Mouse (Mus musculus): ENCODE results near the gene Cbx7. TPM values are rescaled to one million over a fixed set of nuclear protein-coding genes. Genes with fewer than 3 reads are reported as not detected.

Gene Cbx7
- polyA plus RNA-seq, 1 experiment from 2014 or later: 0.97 TPM

DNA sequence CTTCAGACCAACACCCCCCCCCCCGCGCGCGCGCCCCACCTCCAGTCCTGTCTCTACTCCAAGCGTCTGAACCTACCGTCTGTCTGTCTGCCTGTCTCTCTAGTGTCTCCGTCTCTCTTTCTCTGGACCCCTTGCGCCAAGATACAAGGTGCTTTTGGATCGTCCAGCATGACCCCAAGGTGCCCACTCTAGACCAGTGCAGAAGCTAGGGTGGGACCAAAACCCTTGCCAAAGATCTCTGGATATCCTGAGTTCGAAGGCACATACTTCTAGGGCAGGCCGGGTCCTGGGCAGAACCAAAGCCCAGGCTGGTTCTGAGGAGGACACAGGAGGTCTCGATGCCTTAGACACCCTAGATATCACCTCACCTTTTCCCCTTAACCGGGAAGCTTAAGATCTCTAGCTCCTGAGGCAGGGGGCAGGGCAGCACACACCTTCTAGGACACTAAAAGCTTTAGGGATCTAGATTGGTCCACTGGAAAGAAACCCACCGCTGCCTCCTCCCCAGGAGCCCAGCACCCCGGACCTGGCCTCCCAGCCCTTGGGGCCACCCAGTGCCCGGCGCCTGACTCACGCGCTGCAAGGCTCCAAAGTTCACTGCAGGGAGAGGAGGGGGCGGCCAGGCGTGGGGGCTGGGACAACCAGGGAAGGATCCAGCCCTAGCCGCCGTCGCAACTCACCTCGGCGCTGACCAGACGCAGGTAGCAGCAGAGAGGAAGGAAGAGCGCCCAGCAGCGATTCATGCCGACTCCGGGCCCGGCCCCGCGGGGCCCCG is 42.5 kb upstream of the Cbx7 start:
- Histone ChIP-seq H3K36me3 (ENCODE audit: control insufficient read depth, insufficient read depth, low read length) (no peaks in the 10 kb centered on the region), H3K9ac (ENCODE audit: low read length) (peak overlapping the region; percentile 61), H3K27ac (replicated peaks; ENCODE audit: low read depth, low read length) (no peak overlapping the region), H3K27me3 (ENCODE audit: control insufficient read depth, insufficient read depth, low read length) (peaks cover 79% of the 10 kb centered on the region), H3K4me2 (ENCODE audit: low read depth, severe bottlenecking) (peak overlapping the region; percentile 88), H3K4me1 (ENCODE audit: control insufficient read depth, insufficient read depth, low read length) (peaks cover 18% of the 10 kb centered on the region), H3K9me3 (ENCODE audit: control insufficient read depth, low read length) (no peaks in the 10 kb centered on the region), H3K4me3 (ENCODE audit: low read depth, low read length) (peak overlapping the region; percentile 55)
- 2% methylated on average over 35 of the region's 36 CpGs for WGBS
- DNase-seq (ENCODE audit: low spot score) (peak; percentile 43), ATAC-seq (ENCODE audit: insufficient number of reproducible peaks, low FRiP score, low TSS enrichment, low read depth) (no peak)

DNA sequence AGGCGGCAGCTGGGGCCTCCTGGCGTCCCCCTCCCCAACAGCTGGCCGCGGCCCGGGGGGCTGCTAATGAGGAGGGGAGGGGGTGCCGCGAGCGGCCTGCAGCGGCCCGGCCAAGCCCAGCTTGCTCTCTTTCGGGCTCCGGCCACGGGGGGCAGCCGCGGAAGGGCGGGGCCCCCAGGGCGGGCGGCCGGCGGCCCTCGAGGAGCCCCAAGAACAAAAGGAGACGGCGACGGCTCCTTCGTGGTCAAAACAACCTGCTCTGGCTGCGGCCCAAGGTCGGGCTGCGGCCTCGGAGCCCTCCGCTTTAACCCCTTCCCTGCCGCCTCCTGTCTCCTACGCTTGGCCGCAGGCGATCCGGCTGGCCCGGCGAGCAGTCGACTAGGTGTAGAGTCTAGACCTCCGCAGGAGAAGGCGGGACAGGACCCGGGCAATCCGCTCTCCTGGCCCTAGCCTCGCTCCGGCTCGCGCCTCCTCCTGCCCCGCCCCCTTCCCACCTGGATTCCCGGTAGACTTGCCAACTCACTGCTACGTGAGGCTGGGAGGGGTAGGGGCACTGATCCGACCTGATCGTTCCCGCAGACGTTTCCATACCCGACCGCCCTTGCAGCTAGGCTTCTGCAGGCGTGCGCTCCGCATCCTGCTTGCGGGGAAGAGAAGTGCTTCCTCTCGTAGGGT is 41.7 kb upstream of the Cbx7 start:
- peaks cover 18% of the 10 kb centered on the region for H3K4me1 ChIP-seq (ENCODE audit: control insufficient read depth, insufficient read depth, low read length)
- under 1% methylated on average over 58 of the region's 60 CpGs for WGBS

DNA sequence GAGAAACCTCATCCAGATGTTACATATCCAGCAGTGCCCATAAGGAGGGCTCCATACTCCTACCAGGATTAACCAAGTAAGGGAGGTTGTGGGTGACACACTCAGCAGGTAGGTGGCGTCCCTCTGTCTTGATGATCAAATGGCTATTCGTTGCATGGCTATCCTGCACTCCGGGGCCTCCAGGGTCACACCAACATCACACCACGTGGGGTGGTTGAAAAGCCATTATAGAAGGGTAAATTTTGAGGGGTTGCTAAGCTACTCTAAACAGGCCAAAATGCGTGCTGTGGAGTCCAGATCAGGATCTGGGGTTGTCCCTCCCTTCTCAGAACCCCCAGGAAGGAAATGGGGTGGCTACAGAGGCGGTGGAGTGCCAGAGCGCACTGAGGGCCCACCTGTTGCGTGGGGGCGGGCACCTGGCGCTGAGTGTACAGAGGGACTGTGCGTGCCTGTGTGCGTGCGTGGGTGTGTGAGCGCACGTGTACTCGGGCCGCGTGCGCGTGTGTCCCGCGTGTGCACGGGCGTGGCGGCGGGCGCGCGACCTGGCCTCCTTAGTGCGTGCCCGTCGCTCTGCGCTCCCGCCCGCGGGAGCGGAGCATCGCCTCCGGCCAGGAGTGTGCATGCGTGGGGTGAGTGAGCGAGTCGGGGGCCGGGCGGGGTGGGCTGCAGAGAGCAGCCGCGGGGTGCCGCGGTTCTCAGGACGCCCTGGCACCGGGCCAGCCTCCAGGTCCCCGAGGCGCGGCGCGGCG is 41.0 kb upstream of the Cbx7 start:
- H3K4me1 ChIP-seq (ENCODE audit: control insufficient read depth, insufficient read depth, low read length): peaks cover 18% of the 10 kb centered on the region

More for the DNA sequence above, 41.7 kb upstream of the Cbx7 start:
- DNase-seq (ENCODE audit: low spot score) (peak; percentile 79), ATAC-seq (ENCODE audit: insufficient number of reproducible peaks, low FRiP score, low TSS enrichment, low read depth) (peak; percentile 69)
- Histone ChIP-seq H3K4me2 (ENCODE audit: low read depth, severe bottlenecking) (peak overlapping the region; percentile 88), H3K36me3 (ENCODE audit: control insufficient read depth, insufficient read depth, low read length) (no peaks in the 10 kb centered on the region), H3K9me3 (ENCODE audit: control insufficient read depth, low read length) (no peaks in the 10 kb centered on the region), H3K4me3 (ENCODE audit: low read depth, low read length) (peak overlapping the region; percentile 55), H3K27ac (replicated peaks; ENCODE audit: low read depth, low read length) (no peak overlapping the region), H3K27me3 (ENCODE audit: control insufficient read depth, insufficient read depth, low read length) (peaks cover 79% of the 10 kb centered on the region), H3K9ac (ENCODE audit: low read length) (peak overlapping the region; percentile 61)

DNA sequence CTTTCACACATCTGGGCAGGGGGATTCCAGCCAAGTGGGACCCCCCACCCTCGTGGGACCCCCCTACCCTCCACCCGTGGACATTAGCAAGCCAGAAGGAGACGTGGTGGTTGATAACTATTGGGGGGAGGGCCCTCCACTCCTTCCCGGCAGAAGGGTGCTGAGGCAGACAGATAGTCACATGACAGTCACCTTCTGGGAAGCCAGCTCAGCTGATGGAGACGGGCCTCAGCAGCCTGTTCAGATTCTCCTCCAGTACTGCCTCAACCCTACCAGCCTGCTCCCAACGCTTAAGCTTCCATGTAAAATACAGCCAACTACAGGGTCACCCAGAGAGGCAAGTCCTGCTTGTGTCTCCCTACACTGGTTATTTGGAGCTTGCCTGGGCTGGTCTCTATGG is 40.3 kb upstream of the Cbx7 start:
- no peak overlapping the region; the same call in 1 of the 2 replicates for H3K4me2 ChIP-seq (ENCODE audit: low read depth, severe bottlenecking)
- H3K27ac ChIP-seq (replicated peaks; ENCODE audit: low read depth, low read length): no peak overlapping the region
- no peak overlapping the region for H3K9ac ChIP-seq (ENCODE audit: low read length)
- H3K9me3 ChIP-seq (ENCODE audit: control insufficient read depth, low read length): no peaks in the 10 kb centered on the region
- ATAC-seq (ENCODE audit: insufficient number of reproducible peaks, low FRiP score, low TSS enrichment, low read depth) (no peak), DNase-seq (ENCODE audit: low spot score) (no peak)
- peaks cover 18% of the 10 kb centered on the region for H3K4me1 ChIP-seq (ENCODE audit: control insufficient read depth, insufficient read depth, low read length)
- WGBS: 25% methylated on average over 6 of the region's 6 CpGs
- H3K27me3 ChIP-seq (ENCODE audit: control insufficient read depth, insufficient read depth, low read length): peaks cover 71% of the 10 kb centered on the region
- H3K4me3 ChIP-seq (ENCODE audit: low read depth, low read length): 0 out of 2 replicates have a peak overlapping the region, but pooled peaks have one; percentile 1
- H3K36me3 ChIP-seq (ENCODE audit: control insufficient read depth, insufficient read depth, low read length): no peaks in the 10 kb centered on the region

More for the DNA sequence above, 41.0 kb upstream of the Cbx7 start:
- peak; percentile 44; the same call in 1 of the 2 replicates for ATAC-seq (ENCODE audit: insufficient number of reproducible peaks, low FRiP score, low TSS enrichment, low read depth)
- Histone ChIP-seq H3K9me3 (ENCODE audit: control insufficient read depth, low read length) (no peaks in the 10 kb centered on the region), H3K36me3 (ENCODE audit: control insufficient read depth, insufficient read depth, low read length) (no peaks in the 10 kb centered on the region), H3K4me3 (ENCODE audit: low read depth, low read length) (peak overlapping the region; percentile 55), H3K27me3 (ENCODE audit: control insufficient read depth, insufficient read depth, low read length) (peaks cover 78% of the 10 kb centered on the region), H3K4me2 (ENCODE audit: low read depth, severe bottlenecking) (peak overlapping the region; percentile 88), H3K27ac (replicated peaks; ENCODE audit: low read depth, low read length) (no peak overlapping the region), H3K9ac (ENCODE audit: low read length) (peak overlapping the region; percentile 61)
- WGBS: under 1% methylated on average over 40 of the region's 56 CpGs
- peak; percentile 47 for DNase-seq (ENCODE audit: low spot score)

DNA sequence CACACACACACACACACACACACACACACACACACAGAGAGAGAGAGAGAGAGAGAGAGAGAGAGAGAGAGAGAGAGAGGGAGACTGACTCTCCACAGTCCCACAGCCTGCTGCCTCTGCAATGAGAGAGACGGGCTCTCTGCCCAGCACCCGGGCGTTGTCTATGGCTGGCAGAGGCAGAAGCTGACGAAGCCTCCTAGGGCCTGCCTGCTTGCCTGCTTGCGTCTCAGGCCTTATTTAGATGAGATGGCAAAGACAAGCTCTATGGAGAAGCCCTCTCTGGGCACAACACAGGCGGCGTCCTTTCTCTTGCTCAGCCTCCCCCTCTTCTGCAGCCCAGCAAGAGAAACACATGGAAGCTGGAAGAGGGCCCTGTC is 39.3 kb upstream of the Cbx7 start:
- no peak for DNase-seq (ENCODE audit: low spot score)
- peaks cover 61% of the 10 kb centered on the region for H3K27me3 ChIP-seq (ENCODE audit: control insufficient read depth, insufficient read depth, low read length)
- H3K4me1 ChIP-seq (ENCODE audit: control insufficient read depth, insufficient read depth, low read length): peaks cover 18% of the 10 kb centered on the region
- H3K4me2 ChIP-seq (ENCODE audit: low read depth, severe bottlenecking): no peak overlapping the region
- H3K4me3 ChIP-seq (ENCODE audit: low read depth, low read length): no peak overlapping the region
- H3K36me3 ChIP-seq (ENCODE audit: control insufficient read depth, insufficient read depth, low read length): no peaks in the 10 kb centered on the region
- H3K27ac ChIP-seq (replicated peaks; ENCODE audit: low read depth, low read length): no peak overlapping the region
- H3K9me3 ChIP-seq (ENCODE audit: control insufficient read depth, low read length): no peaks in the 10 kb centered on the region
- H3K9ac ChIP-seq (ENCODE audit: low read length): no peak overlapping the region
- WGBS: 28% methylated on average over 7 of the region's 7 CpGs
- ATAC-seq (ENCODE audit: insufficient number of reproducible peaks, low FRiP score, low TSS enrichment, low read depth): no peak

DNA sequence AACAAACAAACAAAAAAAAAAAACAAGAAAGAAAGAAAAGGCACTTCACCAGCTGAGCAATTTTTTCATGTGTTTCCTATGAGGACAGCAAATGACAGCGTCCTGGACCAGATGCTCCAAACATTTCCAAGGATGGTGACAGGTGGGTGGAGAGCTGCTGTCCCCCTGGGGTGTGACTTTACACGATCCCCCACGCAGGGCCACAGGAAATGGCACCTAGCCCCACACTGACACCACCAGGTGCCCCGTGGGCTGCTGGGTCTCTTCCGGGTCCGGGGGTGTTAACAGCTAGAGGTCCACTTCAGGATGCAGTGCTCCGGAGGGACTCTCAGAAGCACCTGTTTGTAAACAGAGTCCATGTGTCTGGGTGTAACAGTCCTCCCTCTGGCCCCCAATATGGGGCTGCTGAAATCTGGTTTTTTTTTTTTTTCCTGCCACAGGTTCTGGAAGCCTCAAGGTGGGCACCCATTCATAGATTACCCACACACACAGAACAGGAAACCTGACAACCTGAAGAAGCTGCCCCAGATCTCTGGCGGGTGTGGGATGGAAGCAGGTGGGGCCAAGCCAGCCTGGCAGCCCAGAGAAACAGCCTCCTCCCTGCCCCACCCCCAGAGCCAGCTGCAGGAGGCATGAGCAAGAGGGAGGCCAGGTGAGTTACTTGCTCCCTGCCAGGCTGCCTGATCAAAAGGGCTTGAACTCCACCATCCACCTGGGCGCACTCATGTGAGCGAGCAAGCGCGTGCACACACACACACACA is 38.7 kb upstream of the Cbx7 start:
- no peak overlapping the region for H3K4me2 ChIP-seq (ENCODE audit: low read depth, severe bottlenecking)
- peaks cover 55% of the 10 kb centered on the region for H3K27me3 ChIP-seq (ENCODE audit: control insufficient read depth, insufficient read depth, low read length)
- no peak overlapping the region for H3K9ac ChIP-seq (ENCODE audit: low read length)
- no peaks in the 10 kb centered on the region for H3K9me3 ChIP-seq (ENCODE audit: control insufficient read depth, low read length)
- H3K4me3 ChIP-seq (ENCODE audit: low read depth, low read length): no peak overlapping the region
- no peaks in the 10 kb centered on the region for H3K36me3 ChIP-seq (ENCODE audit: control insufficient read depth, insufficient read depth, low read length)
- DNase-seq (ENCODE audit: low spot score): no peak
- no peak overlapping the region for H3K27ac ChIP-seq (replicated peaks; ENCODE audit: low read depth, low read length)
- WGBS: 37% methylated on average over 9 of the region's 12 CpGs
- peaks cover 15% of the 10 kb centered on the region for H3K4me1 ChIP-seq (ENCODE audit: control insufficient read depth, insufficient read depth, low read length)
- no peak for ATAC-seq (ENCODE audit: insufficient number of reproducible peaks, low FRiP score, low TSS enrichment, low read depth)

DNA sequence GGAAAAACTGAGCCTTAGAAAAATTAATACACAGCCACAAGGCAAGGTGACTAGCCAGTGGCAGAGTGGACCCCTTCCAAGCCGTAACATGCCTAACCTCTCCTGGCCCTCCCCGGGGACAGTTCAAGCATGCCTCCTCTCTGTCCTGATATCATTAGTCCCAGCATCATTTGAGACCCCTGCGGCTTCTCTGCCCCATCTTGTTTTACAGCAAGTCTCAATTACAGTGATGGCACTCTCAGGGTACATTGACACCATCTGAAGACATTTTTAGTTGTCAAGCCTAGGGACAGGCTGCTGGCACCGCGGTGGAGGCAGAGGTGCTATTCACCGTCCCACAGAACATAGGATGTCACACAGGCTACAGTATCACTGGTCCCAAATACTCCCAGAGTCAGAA is 37.5 kb upstream of the Cbx7 start:
- H3K9ac ChIP-seq (ENCODE audit: low read length): no peak overlapping the region
- no peaks in the 10 kb centered on the region for H3K9me3 ChIP-seq (ENCODE audit: control insufficient read depth, low read length)
- no peak overlapping the region for H3K4me3 ChIP-seq (ENCODE audit: low read depth, low read length)
- WGBS: 84% methylated on average over 6 of the region's 6 CpGs
- peaks cover 6% of the 10 kb centered on the region for H3K4me1 ChIP-seq (ENCODE audit: control insufficient read depth, insufficient read depth, low read length)
- no peak overlapping the region for H3K27ac ChIP-seq (replicated peaks; ENCODE audit: low read depth, low read length)
- no peak for DNase-seq (ENCODE audit: low spot score)
- ATAC-seq (ENCODE audit: insufficient number of reproducible peaks, low FRiP score, low TSS enrichment, low read depth): no peak
- no peak overlapping the region for H3K4me2 ChIP-seq (ENCODE audit: low read depth, severe bottlenecking)
- H3K27me3 ChIP-seq (ENCODE audit: control insufficient read depth, insufficient read depth, low read length): peaks cover 43% of the 10 kb centered on the region
- no peaks in the 10 kb centered on the region for H3K36me3 ChIP-seq (ENCODE audit: control insufficient read depth, insufficient read depth, low read length)

DNA sequence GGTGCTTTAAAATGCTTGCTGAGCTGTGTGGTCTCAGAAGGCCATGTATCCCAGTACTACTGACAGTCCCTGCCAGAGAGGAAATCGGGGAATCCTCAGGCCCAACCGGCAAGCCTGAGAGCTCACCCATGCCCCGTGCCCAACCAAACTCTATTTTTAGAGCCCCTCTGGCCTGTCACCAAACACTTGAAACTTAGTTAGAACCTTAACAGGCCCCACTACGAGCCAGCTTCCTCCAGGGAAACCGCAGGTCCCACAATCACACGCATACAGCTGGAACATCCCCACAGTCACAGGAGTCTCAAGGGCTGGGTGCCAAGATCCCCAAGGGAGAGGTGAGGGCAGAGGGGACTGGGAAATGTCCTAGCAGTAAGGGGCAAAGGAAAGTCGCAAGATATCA is 35.2 kb upstream of the Cbx7 start:
- Histone ChIP-seq H3K9ac (ENCODE audit: low read length) (no peak overlapping the region), H3K4me2 (ENCODE audit: low read depth, severe bottlenecking) (no peak overlapping the region), H3K36me3 (ENCODE audit: control insufficient read depth, insufficient read depth, low read length) (no peaks in the 10 kb centered on the region), H3K4me3 (ENCODE audit: low read depth, low read length) (no peak overlapping the region), H3K9me3 (ENCODE audit: control insufficient read depth, low read length) (no peaks in the 10 kb centered on the region), H3K27me3 (ENCODE audit: control insufficient read depth, insufficient read depth, low read length) (peaks cover 20% of the 10 kb centered on the region), H3K4me1 (ENCODE audit: control insufficient read depth, insufficient read depth, low read length) (no peaks in the 10 kb centered on the region), H3K27ac (replicated peaks; ENCODE audit: low read depth, low read length) (no peak overlapping the region)
- ATAC-seq (ENCODE audit: insufficient number of reproducible peaks, low FRiP score, low TSS enrichment, low read depth): no peak
- DNase-seq (ENCODE audit: low spot score): no peak
- 90% methylated on average over 7 of the region's 7 CpGs for WGBS

All from limb, embryonic 11.5 days (tissue).